Mouse (Mus musculus): ENCODE results near the gene Reps2. TPM values are rescaled to one million over a fixed set of nuclear protein-coding genes. Genes with fewer than 3 reads are reported as not detected.

Reps2 gene
- 16.8 and 17.0 TPM in 2 replicates for total RNA-seq (2014; fragmentation: Nextera tagmentation)
- total RNA-seq (2017) = 12.2 and 15.8 TPM in 2 replicates

DNA sequence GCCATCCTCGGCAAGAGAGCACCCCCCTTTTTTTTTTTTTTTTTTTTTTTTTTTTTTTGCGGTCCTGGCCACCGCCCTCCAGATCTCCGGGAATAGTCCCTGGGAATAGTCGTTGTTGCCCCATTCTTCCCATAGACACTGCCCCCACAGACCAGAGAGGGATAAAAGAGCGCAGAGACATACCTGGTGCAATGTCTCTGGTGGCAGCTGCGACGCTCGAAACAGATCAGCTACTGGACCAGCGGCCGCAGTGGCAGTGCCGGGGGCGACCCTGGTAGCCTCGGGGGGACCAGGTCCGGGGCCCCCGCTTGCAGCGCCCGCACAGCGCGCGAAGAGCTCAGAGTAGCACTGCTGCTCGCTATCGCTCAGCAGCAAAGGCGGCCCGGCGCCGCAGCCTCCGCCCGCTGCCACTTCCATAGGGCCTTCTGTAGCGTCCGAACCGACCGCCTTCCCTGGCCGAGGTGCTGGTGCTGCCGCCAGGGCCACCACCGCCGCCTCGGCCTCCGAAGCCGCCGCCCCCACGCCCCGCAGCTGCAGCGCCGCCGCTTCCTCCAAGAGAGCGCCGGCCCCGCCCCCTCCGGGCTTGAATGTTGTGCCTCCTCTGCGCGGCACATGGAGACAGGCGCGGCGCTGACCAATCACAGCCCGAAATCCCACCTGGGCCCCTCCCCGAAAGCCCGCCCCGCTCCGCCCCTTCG lies at the start of gene Reps2:
Reps2 (minus strand) TSS at position 559 of the 698 bp plus-strand sequence.
- peak; percentile 88 for ATAC-seq (replicated peaks; ENCODE audit: low FRiP score, low TSS enrichment, poor library complexity, severe bottlenecking)

DNA sequence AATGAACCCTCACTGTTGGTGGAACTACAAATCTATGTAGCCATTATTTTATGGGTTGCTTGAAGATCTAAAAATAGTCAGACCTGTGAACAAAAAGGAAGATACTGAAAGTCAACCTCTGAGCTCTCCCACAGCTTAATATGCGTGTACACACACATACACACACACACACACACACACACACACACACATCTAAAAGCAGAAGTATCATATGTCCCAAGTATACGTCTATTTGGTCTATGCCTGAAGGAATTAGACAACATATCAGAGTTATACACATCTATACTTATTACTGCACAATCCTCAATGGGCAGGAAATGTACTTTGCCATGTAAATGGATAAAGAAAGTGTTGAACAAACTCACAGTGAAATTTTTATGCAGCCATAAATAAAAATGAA lies 47.8 kb upstream of the Reps2 start:
- ATAC-seq (replicated peaks; ENCODE audit: low FRiP score, low TSS enrichment, poor library complexity, severe bottlenecking) = no peak

DNA sequence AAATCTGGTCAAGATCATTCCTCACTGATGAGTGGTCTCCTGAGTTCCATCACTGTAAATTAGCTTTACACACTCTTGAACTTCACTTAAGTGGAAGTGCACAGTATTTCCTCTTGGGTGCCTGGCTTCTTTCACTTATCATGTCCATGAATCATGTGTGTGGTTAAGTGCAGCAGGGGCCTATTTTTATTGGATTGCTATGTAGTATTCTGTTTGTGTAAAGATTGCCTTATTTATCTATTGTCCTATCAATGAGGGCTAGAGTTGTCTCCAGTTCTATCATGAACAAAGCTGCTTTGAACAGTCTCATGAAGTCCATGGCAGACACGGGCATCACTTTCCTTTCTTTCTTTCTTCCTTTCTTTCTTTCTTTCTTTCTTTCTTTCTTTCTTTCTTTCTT lies 41.9 kb upstream of the Reps2 start:
- no peak for ATAC-seq (replicated peaks; ENCODE audit: low FRiP score, low TSS enrichment, poor library complexity, severe bottlenecking)

DNA sequence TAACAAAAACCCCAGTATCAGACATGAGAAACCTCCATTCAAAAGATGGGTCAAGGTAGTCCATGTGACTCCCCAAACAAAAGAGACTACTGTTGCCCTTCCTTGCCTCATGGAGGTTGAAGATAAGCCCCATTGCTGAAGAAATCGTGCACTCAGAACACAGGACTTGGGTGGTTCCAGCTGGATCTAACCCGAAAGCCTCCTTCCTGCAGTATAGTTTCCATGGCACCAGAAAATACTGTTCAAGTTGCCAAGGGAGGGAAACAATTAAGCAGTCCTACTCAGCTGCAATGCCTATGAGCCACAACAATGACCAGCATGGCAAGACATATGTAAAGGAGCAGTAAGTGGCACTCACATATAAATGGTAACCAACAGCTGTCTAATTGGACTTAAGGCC lies 36.1 kb upstream of the Reps2 start:
- ATAC-seq (replicated peaks; ENCODE audit: low FRiP score, low TSS enrichment, poor library complexity, severe bottlenecking) = peak; percentile 97

DNA sequence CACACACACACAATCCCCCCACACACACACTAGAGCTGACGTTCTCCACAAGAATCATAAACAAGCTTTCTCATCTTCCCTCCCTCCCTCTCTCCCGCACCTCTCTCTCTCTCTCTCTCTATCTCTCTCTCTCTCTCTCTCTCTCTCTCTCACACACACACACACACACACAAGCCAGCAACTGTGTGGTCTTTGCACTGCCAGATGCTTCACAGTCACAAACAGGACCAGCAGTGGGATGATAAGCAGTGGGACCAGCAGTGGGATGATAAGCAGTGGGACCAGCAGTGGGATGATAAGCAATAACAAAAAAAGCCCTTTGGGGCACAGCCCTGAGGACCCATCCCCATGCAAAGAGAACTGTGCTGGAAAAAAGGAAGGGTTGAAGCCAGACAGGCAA lies 35.4 kb upstream of the Reps2 start:
- peak; percentile 95 for ATAC-seq (replicated peaks; ENCODE audit: low FRiP score, low TSS enrichment, poor library complexity, severe bottlenecking)

DNA sequence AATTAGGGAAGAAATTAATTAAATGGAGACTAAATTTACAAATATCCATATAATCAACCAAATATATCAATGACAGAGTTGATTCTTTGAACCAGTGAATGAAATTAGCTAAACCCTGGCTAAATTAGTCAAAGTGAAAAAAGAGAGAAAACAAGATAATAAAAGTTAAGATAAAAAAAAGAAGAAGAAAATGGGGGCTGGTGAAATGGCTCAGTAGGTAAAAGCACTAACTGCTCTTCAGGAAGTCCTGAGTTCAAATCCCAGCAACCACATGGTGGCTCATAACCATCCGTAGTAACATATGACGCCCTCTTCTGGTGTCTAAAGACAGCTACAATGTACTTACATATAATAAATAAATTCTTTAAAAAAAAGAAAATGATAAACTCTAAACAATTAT lies 22.7 kb upstream of the Reps2 start:
- no peak for ATAC-seq (replicated peaks; ENCODE audit: low FRiP score, low TSS enrichment, poor library complexity, severe bottlenecking)

DNA sequence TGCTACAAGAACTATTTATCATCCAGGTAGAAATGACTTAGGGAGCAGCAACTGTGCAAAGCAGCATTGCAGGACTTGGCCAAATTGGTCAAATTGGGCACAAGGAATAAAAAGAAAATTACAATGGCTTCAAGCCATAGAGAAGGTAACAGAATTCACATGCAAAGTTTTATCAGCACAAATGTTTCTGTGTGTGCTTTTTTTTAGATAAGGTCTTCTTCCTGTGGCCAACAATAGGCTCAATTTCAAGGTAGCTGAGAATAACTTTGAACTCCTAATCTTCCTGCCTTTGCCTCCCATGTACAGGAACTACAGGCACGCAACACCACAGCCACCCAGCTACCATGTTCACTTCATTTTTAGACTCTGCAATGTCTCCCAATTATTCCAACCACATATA lies 16.7 kb upstream of the Reps2 start:
- ATAC-seq (replicated peaks; ENCODE audit: low FRiP score, low TSS enrichment, poor library complexity, severe bottlenecking) = no peak

DNA sequence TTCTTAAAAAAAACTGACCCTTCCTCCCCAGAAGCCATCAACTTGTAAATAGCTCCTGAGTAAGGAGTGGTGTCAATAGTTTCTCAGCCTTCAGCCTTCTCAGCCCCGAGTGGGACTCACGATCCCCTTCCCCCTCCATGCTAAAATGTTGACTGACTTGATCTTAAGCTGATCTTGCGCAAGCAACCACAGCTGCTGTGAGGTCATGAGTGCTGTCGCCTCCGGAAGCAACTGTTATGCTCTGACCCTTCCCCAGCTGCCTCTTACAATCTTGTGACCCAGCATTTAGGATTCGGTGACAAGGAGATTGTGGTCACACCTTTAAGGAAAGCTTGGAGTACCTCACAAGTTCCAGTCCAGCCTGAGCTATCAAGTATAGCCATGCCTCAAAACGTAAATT lies 10.1 kb upstream of the Reps2 start:
- no peak for ATAC-seq (replicated peaks; ENCODE audit: low FRiP score, low TSS enrichment, poor library complexity, severe bottlenecking)

DNA sequence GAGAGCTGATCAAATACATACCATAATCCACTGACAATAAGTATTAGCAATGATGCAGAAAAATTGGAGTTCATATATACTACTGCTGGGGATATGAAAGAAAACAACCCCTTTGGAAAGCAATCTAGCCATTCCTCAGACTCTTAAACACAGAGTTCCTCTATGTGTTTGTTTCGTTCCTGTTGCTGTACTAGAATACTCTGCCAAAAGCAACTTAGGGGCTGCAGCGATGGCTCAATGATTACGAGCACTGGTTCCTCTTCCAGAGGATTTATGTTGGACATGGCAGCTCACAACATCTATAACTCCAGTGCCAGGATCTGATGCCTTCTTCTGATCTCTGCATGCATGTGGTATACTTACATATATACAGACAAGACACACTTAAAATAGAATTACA lies 9.0 kb upstream of the Reps2 start:
- ATAC-seq (replicated peaks; ENCODE audit: low FRiP score, low TSS enrichment, poor library complexity, severe bottlenecking) = no peak

DNA sequence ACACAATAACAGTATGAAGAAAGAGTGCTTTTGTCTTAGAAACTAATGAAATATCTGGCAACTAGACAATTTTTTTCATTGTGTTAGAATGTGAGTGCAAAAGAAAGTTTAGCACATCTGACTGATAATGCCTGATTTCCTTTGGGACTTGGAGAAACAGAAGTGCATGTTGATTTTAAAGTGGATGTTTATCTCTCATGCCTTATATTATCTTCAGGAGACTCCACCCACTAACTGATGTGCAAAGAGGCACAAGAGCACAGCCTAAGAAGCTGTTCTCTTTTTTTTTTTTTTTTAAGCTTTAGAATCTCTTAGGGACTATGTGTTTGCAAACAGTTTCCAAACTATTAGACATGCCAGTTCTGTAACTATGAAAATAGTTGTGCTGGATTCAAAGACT lies 7.7 kb upstream of the Reps2 start:
- no peak for ATAC-seq (replicated peaks; ENCODE audit: low FRiP score, low TSS enrichment, poor library complexity, severe bottlenecking)

DNA sequence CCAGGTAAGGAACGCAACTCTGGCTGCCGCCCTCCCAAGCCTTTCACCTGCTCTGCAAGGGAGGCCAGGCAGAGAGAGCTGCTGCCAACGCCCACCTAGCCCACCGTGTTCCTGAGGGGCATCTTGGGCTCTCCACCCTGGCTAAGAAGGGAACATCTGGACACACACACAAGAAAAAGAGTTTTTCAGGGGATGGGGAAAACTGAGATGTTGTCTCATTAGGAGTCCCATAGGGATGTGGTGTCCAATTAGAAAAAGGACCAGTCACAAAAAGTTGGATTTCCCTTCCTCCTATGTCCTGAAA lies 292 bp upstream of the Reps2 start:
- no peak for ATAC-seq (replicated peaks; ENCODE audit: low FRiP score, low TSS enrichment, poor library complexity, severe bottlenecking)

DNA sequence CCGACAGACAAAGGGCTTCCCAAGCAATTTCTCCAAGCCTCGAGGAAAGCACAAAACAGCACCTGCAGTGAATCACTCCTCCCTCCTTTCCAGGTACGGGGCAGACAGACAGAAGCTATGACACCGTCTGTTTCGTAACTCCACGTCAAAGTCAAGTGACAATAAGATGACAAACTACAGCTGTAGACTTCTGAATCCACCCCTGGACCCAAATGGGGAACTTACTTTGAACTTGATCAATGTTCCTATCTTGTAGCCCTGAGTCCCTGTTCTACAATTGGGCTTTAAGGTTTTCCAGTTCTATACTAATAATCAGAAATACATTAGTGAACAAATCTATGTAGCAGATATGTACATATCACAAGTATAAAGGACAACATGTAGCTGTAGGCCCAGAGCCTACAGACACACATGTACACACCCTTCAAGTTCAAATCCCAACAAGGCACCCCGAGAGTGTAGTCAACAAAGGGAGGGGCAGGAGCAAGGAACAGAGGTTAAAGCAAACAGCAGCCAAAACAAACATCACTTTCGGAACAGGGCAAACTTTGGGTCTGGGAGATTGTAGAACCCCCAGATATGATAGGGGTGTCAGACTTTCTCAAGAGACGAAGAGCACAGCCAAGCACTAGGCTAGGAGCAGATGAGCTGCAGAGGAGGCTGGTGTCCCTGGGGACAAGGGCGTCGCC lies 903 bp downstream of the Reps2 start:
- ATAC-seq (replicated peaks; ENCODE audit: low FRiP score, low TSS enrichment, poor library complexity, severe bottlenecking) = peak; percentile 60

DNA sequence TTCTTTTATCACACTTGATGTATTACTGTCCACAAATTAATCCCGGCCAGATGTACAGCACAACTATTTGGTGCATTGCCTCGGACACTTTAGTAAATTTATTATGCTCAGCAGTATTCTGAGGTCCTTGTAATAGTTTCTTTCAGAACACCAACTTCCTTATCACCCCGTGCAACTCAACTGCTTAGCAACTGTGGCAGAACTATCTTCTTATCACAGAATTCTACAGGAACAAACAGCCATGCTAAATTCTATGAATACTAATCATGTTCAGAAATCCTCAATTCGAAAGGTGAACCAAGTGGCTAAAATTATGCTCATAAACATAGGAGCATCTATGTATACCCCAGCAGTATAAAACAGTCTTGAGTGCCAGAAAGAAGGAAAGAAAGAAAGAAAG lies 1.7 kb downstream of the Reps2 start:
- peak; percentile 69 for ATAC-seq (replicated peaks; ENCODE audit: low FRiP score, low TSS enrichment, poor library complexity, severe bottlenecking)

DNA sequence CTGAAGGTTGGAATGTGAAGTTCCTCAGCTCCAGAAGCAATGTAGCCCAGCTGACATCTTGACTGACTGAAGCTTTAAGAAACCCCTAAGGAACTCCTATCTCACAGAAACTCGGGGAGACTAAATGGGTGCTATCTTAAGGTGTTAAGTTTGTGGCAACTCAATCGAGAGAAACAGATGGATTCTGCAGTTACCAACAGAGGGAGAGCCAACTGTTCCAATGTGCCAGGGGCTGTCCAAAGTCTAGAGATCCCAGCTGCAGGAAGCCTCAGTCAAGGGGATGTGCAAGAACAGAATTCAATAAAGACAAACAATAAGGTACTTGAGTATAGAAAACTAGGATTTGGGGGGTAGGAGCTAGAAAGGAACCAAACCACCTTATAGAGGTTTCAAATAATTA lies 8.3 kb downstream of the Reps2 start:
- no peak for ATAC-seq (replicated peaks; ENCODE audit: low FRiP score, low TSS enrichment, poor library complexity, severe bottlenecking)

DNA sequence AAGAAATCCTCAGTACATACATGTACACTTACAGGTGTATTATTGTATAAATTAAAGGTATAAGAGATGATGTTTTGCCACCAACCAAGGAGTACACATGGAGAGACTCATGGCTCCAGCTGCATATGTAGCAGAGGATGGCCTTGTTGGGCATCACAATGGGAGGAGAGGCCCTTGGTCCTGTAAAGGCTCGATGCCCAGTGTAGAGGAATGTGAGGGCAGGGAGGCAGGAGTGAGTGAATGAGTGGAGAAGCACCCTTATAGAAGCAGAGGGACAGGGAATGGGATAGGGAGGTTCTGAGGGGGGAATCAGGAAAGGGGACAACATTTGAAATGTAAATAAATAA lies 21.4 kb downstream of the Reps2 start:
- ATAC-seq (replicated peaks; ENCODE audit: low FRiP score, low TSS enrichment, poor library complexity, severe bottlenecking) = no peak

DNA sequence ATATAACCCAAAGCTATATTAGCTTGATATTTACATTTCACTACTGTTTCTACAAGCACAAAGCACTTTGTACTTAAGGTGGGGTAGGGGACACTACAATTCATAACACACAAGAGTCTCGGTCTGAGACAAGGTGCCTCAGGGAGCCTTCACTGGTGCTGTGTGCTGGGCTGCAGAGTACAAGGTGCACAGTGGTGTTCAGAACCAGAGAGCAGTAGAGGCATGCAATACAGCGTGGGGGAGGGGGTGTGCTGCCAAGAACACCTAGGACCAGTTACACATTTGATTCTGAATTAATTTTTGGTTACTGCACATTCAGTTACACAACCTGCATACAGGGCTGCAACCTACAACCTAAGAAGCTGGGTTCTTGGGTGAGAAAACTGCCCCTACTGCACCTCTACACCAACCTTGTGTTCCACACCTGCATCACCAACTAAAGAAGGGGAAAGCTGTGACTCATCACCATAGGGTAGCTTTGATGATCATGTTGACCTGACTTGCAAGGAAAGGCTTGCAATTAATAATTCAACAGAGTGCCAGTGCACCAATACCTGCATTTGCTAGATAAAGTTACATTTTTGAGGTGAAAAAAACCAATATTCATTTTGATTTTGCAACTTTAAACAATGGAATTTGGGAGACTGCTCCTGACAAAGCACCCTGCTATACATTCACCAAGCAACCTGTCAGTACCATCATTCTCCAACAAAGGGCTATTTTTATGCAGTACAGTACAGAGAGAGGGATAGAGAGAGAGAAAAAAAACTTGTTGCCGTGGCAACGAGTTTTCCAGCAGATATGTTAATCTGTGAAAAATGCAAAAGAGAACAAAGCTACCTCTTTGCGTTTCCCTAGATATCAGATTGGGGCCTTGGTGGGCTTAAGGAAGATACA lies 22.0 kb downstream of the Reps2 start:
- ATAC-seq (replicated peaks; ENCODE audit: low FRiP score, low TSS enrichment, poor library complexity, severe bottlenecking) = no peak

DNA sequence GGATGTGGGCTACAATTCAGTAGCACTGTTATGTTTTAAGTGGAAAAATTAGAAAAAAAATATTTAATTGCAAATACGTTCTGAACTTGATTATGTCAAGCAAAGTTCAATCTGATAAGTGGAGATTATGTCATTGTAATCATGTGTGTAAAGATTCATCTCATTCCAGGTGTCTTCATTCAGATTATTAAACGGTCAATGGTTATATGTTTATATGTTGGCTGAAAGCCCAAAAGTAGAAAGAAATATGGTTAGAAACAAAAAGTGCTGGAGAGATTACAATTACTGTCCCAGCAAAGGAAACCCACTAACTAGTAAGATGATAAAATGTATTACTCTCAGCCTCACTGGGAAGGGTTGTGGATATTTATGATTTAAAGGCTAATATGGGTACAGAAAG lies 23.7 kb downstream of the Reps2 start:
- ATAC-seq (replicated peaks; ENCODE audit: low FRiP score, low TSS enrichment, poor library complexity, severe bottlenecking) = peak; percentile 68

DNA sequence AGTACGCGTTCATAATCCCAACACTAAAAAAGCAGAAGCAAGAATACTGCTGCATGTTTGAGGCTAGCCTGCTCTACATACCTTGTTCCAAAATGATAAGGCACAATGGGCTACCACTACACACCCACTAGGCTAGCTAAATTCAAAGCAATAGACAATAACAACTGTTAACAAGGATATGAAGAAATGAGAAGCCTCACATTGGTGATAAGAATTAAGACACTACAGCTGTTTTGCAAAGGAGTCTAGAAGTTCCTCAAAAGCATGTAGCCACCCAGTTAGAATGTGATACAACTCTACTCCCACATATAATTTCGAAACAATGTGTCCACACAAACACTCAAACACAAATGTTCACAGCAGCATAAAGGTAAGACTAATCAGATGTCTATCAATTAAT lies 24.9 kb downstream of the Reps2 start:
- ATAC-seq (replicated peaks; ENCODE audit: low FRiP score, low TSS enrichment, poor library complexity, severe bottlenecking) = peak; percentile 91

DNA sequence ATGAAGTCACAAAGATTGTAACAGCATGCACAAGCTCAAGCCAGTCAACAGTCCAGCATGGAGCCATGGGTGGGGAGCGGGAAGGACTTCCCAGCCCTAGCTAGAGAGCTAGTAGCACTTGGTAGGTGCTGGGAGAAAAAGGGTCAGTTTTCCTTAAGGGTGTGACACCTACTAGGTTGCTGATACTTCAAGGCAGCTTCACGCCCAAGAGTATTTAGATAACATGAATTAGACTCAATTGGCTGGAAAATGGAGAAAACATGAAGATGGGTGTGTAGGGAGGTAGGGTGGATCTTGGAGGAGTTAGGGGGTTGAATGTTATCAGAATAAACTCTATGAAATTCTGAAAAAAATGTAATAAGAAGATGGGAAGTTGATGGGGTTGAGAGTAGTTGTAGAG lies 37.3 kb downstream of the Reps2 start:
- ATAC-seq (replicated peaks; ENCODE audit: low FRiP score, low TSS enrichment, poor library complexity, severe bottlenecking) = 0 out of 2 replicates have a peak, but pooled peaks have one; percentile 55

DNA sequence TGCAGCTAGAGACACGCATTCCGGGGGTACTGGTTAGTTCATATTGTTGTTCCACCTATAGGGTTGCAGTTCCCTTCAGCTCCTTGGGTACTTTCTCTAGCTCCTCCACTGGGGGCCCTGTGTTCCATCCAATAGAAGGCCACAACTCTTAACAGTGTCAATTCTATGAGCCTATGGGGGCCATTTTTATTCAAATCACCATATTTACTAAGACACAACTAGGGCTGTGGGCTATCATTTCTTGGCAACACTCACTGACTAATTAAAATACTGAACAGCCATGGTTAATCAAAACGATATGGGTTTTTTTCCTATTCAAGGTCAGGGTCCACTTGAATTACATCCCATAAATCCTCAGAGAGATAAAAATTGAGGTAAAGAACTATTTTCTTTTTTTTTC lies 43.8 kb downstream of the Reps2 start:
- no peak for ATAC-seq (replicated peaks; ENCODE audit: low FRiP score, low TSS enrichment, poor library complexity, severe bottlenecking)
